Mouse (Mus musculus) ES-Bruce4 (cell line): ENCODE results near the gene Col24a1.

ENCODE experiments used
- CTCF ChIP-seq: IDR thresholded peaks from one replicate; pipeline ENCODE4 v1.8.1; 2011; ENCODE audit warnings: low read depth, low read length
- EP300 ChIP-seq: IDR thresholded peaks from 2 replicates; pipeline ENCODE4 v1.6.1; 2011; ENCODE audit warnings: low read depth, low read length; ENCODE audit not compliant: insufficient read depth

GRCm38 (mm10) chr3:145548441-145549415, 256.5 kb downstream of the Col24a1 start:
- TF ChIP-seq CTCF: no peak
- no peak for TF ChIP-seq EP300
